Mouse (Mus musculus): ENCODE measurements around the gene Psg17. TPM values are rescaled to one million over a fixed set of nuclear protein-coding genes. Genes with fewer than 3 reads are reported as not detected.
"Not testable (repeated sequence)": the region's sequence is repeated elsewhere in the genome, so short reads cannot be mapped to it uniquely, and the experiment has no call there.

The Psg17 gene
- polyA plus RNA-seq (2014; fragmentation: Nextera tagmentation; extraction: Ambion mirVana) = not detected in 2 replicates

GRCm38 (mm10) chr7:18821507-18821906 is at the start of gene Psg17:
Gene Psg17 (minus strand): TSS chr7:18821607.
- H3K4me2 ChIP-seq (ENCODE audit: low read depth) = no peak within 1 kb of the TSS
- WGBS = 80% methylated on average over 3 of the region's 3 CpGs
- no peaks in the 10 kb centered on the region for H3K9me3 ChIP-seq (ENCODE audit: control insufficient read depth, low read length)
- H3K36me3 ChIP-seq (ENCODE audit: control insufficient read depth, insufficient read depth, low read length) = no peaks in the 10 kb centered on the region
- no peak within 1 kb of the TSS for H3K9ac ChIP-seq (ENCODE audit: low read length)
- no peak within 1 kb of the TSS for H3K4me3 ChIP-seq (ENCODE audit: low read depth, low read length)
- ATAC-seq (ENCODE audit: insufficient read depth, low FRiP score, low TSS enrichment) (no peak), DNase-seq (ENCODE audit: low spot score) (no peak)
- no peaks in the 10 kb centered on the region for H3K4me1 ChIP-seq (ENCODE audit: control insufficient read depth, insufficient read depth, low read length)
- no peaks in the 10 kb centered on the region for H3K27me3 ChIP-seq (ENCODE audit: control insufficient read depth, insufficient read depth, low read length)
- no peak within 1 kb of the TSS for H3K27ac ChIP-seq (ENCODE audit: low read depth, low read length)

- H3K36me3 ChIP-seq (ENCODE audit: control insufficient read depth, insufficient read depth, low read length); H3K9ac ChIP-seq (ENCODE audit: low read length); H3K27ac ChIP-seq (ENCODE audit: low read depth, low read length); H3K4me2 ChIP-seq (ENCODE audit: low read depth); DNase-seq (ENCODE audit: low spot score); H3K9me3 ChIP-seq (ENCODE audit: control insufficient read depth, low read length); H3K27me3 ChIP-seq (ENCODE audit: control insufficient read depth, insufficient read depth, low read length); ATAC-seq (ENCODE audit: insufficient read depth, low FRiP score, low TSS enrichment); H3K4me1 ChIP-seq (ENCODE audit: control insufficient read depth, insufficient read depth, low read length); H3K4me3 ChIP-seq (ENCODE audit: low read depth, low read length): not testable (repeated sequence)
- WGBS = no CpG with 5 or more reads among the region's 8 CpGs
These were observed 49.6 kb upstream of the Psg17 start, which contains the start of gene Pglyrp1 for GRCm38 (mm10) chr7:18871031-18871430. Gene Pglyrp1 (plus strand): TSS chr7:18871331.

- Histone ChIP-seq H3K36me3 (ENCODE audit: control insufficient read depth, insufficient read depth, low read length) (no peaks in the 10 kb centered on the region), H3K4me1 (ENCODE audit: control insufficient read depth, insufficient read depth, low read length) (no peaks in the 10 kb centered on the region), H3K27me3 (ENCODE audit: control insufficient read depth, insufficient read depth, low read length) (no peaks in the 10 kb centered on the region), H3K9ac (ENCODE audit: low read length) (no peak overlapping the region), H3K4me2 (ENCODE audit: low read depth) (no peak overlapping the region), H3K4me3 (ENCODE audit: low read depth, low read length) (no peak overlapping the region), H3K27ac (ENCODE audit: low read depth, low read length) (no peak overlapping the region), H3K9me3 (ENCODE audit: control insufficient read depth, low read length) (no peaks in the 10 kb centered on the region)
- DNase-seq (ENCODE audit: low spot score) (no peak), ATAC-seq (ENCODE audit: insufficient read depth, low FRiP score, low TSS enrichment) (no peak)
- WGBS = 86% methylated on average over 2 of the region's 2 CpGs
These were observed 47.1 kb upstream of the Psg17 start for GRCm38 (mm10) chr7:18868491-18868890.

- H3K9me3 ChIP-seq (ENCODE audit: control insufficient read depth, low read length) = no peaks in the 10 kb centered on the region; the same call in 1 of the 2 replicates
- DNase-seq (ENCODE audit: low spot score) = no peak
- no peaks in the 10 kb centered on the region for H3K36me3 ChIP-seq (ENCODE audit: control insufficient read depth, insufficient read depth, low read length)
- no peak for ATAC-seq (ENCODE audit: insufficient read depth, low FRiP score, low TSS enrichment)
- H3K4me2 ChIP-seq (ENCODE audit: low read depth) = no peak overlapping the region
- no peaks in the 10 kb centered on the region for H3K27me3 ChIP-seq (ENCODE audit: control insufficient read depth, insufficient read depth, low read length)
- H3K4me1 ChIP-seq (ENCODE audit: control insufficient read depth, insufficient read depth, low read length) = no peaks in the 10 kb centered on the region
- H3K27ac ChIP-seq (ENCODE audit: low read depth, low read length) = no peak overlapping the region
- WGBS = 91% methylated on average over 6 of the region's 6 CpGs
- no peak overlapping the region for H3K4me3 ChIP-seq (ENCODE audit: low read depth, low read length)
- no peak overlapping the region for H3K9ac ChIP-seq (ENCODE audit: low read length)
These were observed 41.4 kb upstream of the Psg17 start for GRCm38 (mm10) chr7:18862801-18863200.

- H3K4me3 ChIP-seq (ENCODE audit: low read depth, low read length) = no peak overlapping the region
- no peak for DNase-seq (ENCODE audit: low spot score)
- H3K9ac ChIP-seq (ENCODE audit: low read length) = no peak overlapping the region
- H3K4me1 ChIP-seq (ENCODE audit: control insufficient read depth, insufficient read depth, low read length) = no peaks in the 10 kb centered on the region
- no peaks in the 10 kb centered on the region for H3K27me3 ChIP-seq (ENCODE audit: control insufficient read depth, insufficient read depth, low read length)
- 0 out of 2 replicates have a peak overlapping the region, but pooled peaks have one; percentile 42 for H3K27ac ChIP-seq (ENCODE audit: low read depth, low read length)
- H3K36me3 ChIP-seq (ENCODE audit: control insufficient read depth, insufficient read depth, low read length) = no peaks in the 10 kb centered on the region
- 77% methylated on average over 5 of the region's 5 CpGs for WGBS
- H3K9me3 ChIP-seq (ENCODE audit: control insufficient read depth, low read length) = no peaks in the 10 kb centered on the region; the same call in 1 of the 2 replicates
- H3K4me2 ChIP-seq (ENCODE audit: low read depth) = no peak overlapping the region
- ATAC-seq (ENCODE audit: insufficient read depth, low FRiP score, low TSS enrichment) = no peak
These were observed 37.0 kb upstream of the Psg17 start for GRCm38 (mm10) chr7:18858310-18858916.

- Histone ChIP-seq H3K36me3 (ENCODE audit: control insufficient read depth, insufficient read depth, low read length) (no peaks in the 10 kb centered on the region), H3K4me1 (ENCODE audit: control insufficient read depth, insufficient read depth, low read length) (no peaks in the 10 kb centered on the region), H3K4me3 (ENCODE audit: low read depth, low read length) (no peak overlapping the region), H3K4me2 (ENCODE audit: low read depth) (no peak overlapping the region), H3K9me3 (ENCODE audit: control insufficient read depth, low read length) (no peaks in the 10 kb centered on the region), H3K27ac (ENCODE audit: low read depth, low read length) (no peak overlapping the region), H3K27me3 (ENCODE audit: control insufficient read depth, insufficient read depth, low read length) (no peaks in the 10 kb centered on the region), H3K9ac (ENCODE audit: low read length) (no peak overlapping the region)
- no peak for DNase-seq (ENCODE audit: low spot score)
- WGBS = 95% methylated on average over 1 of the region's 1 CpGs
- ATAC-seq (ENCODE audit: insufficient read depth, low FRiP score, low TSS enrichment) = no peak
These were observed 27.0 kb upstream of the Psg17 start for GRCm38 (mm10) chr7:18848395-18848794.

GRCm38 (mm10) chr7:18844811-18845210 is 23.4 kb upstream of the Psg17 start:
- Histone ChIP-seq H3K27ac (ENCODE audit: low read depth, low read length) (no peak overlapping the region), H3K9me3 (ENCODE audit: control insufficient read depth, low read length) (no peaks in the 10 kb centered on the region), H3K4me3 (ENCODE audit: low read depth, low read length) (no peak overlapping the region), H3K36me3 (ENCODE audit: control insufficient read depth, insufficient read depth, low read length) (no peaks in the 10 kb centered on the region), H3K4me1 (ENCODE audit: control insufficient read depth, insufficient read depth, low read length) (no peaks in the 10 kb centered on the region), H3K27me3 (ENCODE audit: control insufficient read depth, insufficient read depth, low read length) (no peaks in the 10 kb centered on the region), H3K4me2 (ENCODE audit: low read depth) (no peak overlapping the region), H3K9ac (ENCODE audit: low read length) (no peak overlapping the region)
- no peak for ATAC-seq (ENCODE audit: insufficient read depth, low FRiP score, low TSS enrichment)
- no peak for DNase-seq (ENCODE audit: low spot score)
- WGBS = 32% methylated on average over 5 of the region's 5 CpGs

GRCm38 (mm10) chr7:18841174-18841567 is 19.8 kb upstream of the Psg17 start:
- no peaks in the 10 kb centered on the region for H3K27me3 ChIP-seq (ENCODE audit: control insufficient read depth, insufficient read depth, low read length)
- no peak overlapping the region for H3K9ac ChIP-seq (ENCODE audit: low read length)
- ATAC-seq (ENCODE audit: insufficient read depth, low FRiP score, low TSS enrichment) = no peak
- no peak for DNase-seq (ENCODE audit: low spot score)
- H3K9me3 ChIP-seq (ENCODE audit: control insufficient read depth, low read length) = no peaks in the 10 kb centered on the region
- no peak overlapping the region for H3K27ac ChIP-seq (ENCODE audit: low read depth, low read length)
- H3K4me2 ChIP-seq (ENCODE audit: low read depth) = no peak overlapping the region
- H3K36me3 ChIP-seq (ENCODE audit: control insufficient read depth, insufficient read depth, low read length) = no peaks in the 10 kb centered on the region
- 88% methylated on average over 1 of the region's 1 CpGs for WGBS
- H3K4me1 ChIP-seq (ENCODE audit: control insufficient read depth, insufficient read depth, low read length) = no peaks in the 10 kb centered on the region
- H3K4me3 ChIP-seq (ENCODE audit: low read depth, low read length) = no peak overlapping the region

GRCm38 (mm10) chr7:18840386-18841173 is 19.2 kb upstream of the Psg17 start:
- H3K27ac ChIP-seq (ENCODE audit: low read depth, low read length) = no peak overlapping the region
- 6% methylated on average over 14 of the region's 17 CpGs for WGBS
- H3K9me3 ChIP-seq (ENCODE audit: control insufficient read depth, low read length) = no peaks in the 10 kb centered on the region

More at GRCm38 (mm10) chr7:18840386-18841173, 19.2 kb upstream of the Psg17 start:
- no peaks in the 10 kb centered on the region for H3K4me1 ChIP-seq (ENCODE audit: control insufficient read depth, insufficient read depth, low read length)
- H3K4me2 ChIP-seq (ENCODE audit: low read depth) = peak overlapping the region; percentile 55
- no peak; the same call in 1 of the 2 replicates for ATAC-seq (ENCODE audit: insufficient read depth, low FRiP score, low TSS enrichment)
- no peaks in the 10 kb centered on the region for H3K36me3 ChIP-seq (ENCODE audit: control insufficient read depth, insufficient read depth, low read length)
- no peaks in the 10 kb centered on the region for H3K27me3 ChIP-seq (ENCODE audit: control insufficient read depth, insufficient read depth, low read length)
- H3K4me3 ChIP-seq (ENCODE audit: low read depth, low read length) = peak overlapping the region; percentile 26
- peak overlapping the region; percentile 49 for H3K9ac ChIP-seq (ENCODE audit: low read length)
- peak; percentile 62 for DNase-seq (ENCODE audit: low spot score)

Measured in neural tube, embryonic 11.5 days (tissue).